Mouse (Mus musculus) G1E (cell line): Measurements from ENCODE around the gene Klhl42.

Experiments
- CTCF ChIP-seq: IDR thresholded peaks from 2 replicates; pipeline ENCODE4 v1.5.1; 2012; ENCODE audit warnings: low read depth, low read length, inconsistent platforms, mixed read lengths
- GATA1 ChIP-seq: IDR thresholded peaks from 2 replicates; pipeline ENCODE4 v1.6.1; 2012; ENCODE audit warnings: borderline replicate concordance, low read length, inconsistent platforms, mixed read lengths
- POLR2AphosphoS5 ChIP-seq: IDR thresholded peaks from 2 replicates; pipeline ENCODE4 v1.6.1; 2012; ENCODE audit warnings: low read depth, low read length, inconsistent platforms; ENCODE audit not compliant: insufficient replicate concordance

- TF ChIP-seq CTCF, result no peak
- TF ChIP-seq POLR2AphosphoS5, result no peak
- no peak for TF ChIP-seq GATA1
Measured at GRCm38 (mm10) chr6:147102293-147102692, 11.1 kb downstream of the Klhl42 start.
